Mouse (Mus musculus) liver, embryonic 15.5 days (tissue): ENCODE data around the gene Parl. TPM values are rescaled to one million over a fixed set of nuclear protein-coding genes. Genes with fewer than 3 reads are reported as not detected.

Experiments used
- ATAC-seq: fragments of 200-750 bp; cut with Nextera tagmentation; 2 replicates; pipeline ENCODE4 v1.8.0; 2017; ENCODE audit warnings: moderate number of reproducible peaks, mild to moderate bottlenecking, moderate library complexity; ENCODE audit not compliant: insufficient read depth
- H3K27ac ChIP-seq: fragments of 300-500 bp; sonication (generic); replicated peaks from 2 replicates; pipeline ENCODE4 v1.5.1; 2015; ENCODE audit warnings: mild to moderate bottlenecking, inconsistent platforms
- H3K27me3 ChIP-seq: fragments of 300-500 bp; sonication (generic); 2 replicates; pipeline ENCODE4 v1.6.1; 2015; ENCODE audit warnings: mild to moderate bottlenecking, inconsistent platforms
- H3K36me3 ChIP-seq: fragments of 300-500 bp; sonication (generic); replicated peaks from 2 replicates; pipeline ENCODE4 v1.6.1; 2015; ENCODE audit warnings: moderate library complexity, mild to moderate bottlenecking, inconsistent platforms
- H3K4me1 ChIP-seq: fragments of 300-500 bp; sonication (generic); replicated peaks from 2 replicates; pipeline ENCODE4 v1.6.1; 2015; ENCODE audit warnings: inconsistent platforms
- H3K4me2 ChIP-seq: fragments of 300-500 bp; sonication (generic); 2 replicates; pipeline ENCODE4 v1.6.1; 2015; ENCODE audit warnings: moderate library complexity, mild to moderate bottlenecking, inconsistent platforms
- H3K4me3 ChIP-seq: fragments of 300-500 bp; sonication (generic); replicated peaks from 2 replicates; pipeline ENCODE4 v1.5.1; 2015; ENCODE audit warnings: mild to moderate bottlenecking, inconsistent platforms
- H3K9ac ChIP-seq: fragments of 300-500 bp; sonication (generic); 2 replicates; pipeline ENCODE4 v1.6.1; 2015; ENCODE audit warnings: moderate library complexity, mild to moderate bottlenecking, inconsistent platforms
- H3K9me3 ChIP-seq: fragments of 300-500 bp; sonication (generic); replicated peaks from 2 replicates; pipeline ENCODE4 v1.6.1; 2016; ENCODE audit warnings: inconsistent platforms
- WGBS: fragments of 180-500 bp; shearing (Covaris S2); methylation state at CpG from one replicate; pipeline ENCODE4 v1.1.7; 2015; ENCODE audit warnings: mixed read lengths; ENCODE audit not compliant: insufficient replicate concordance; 5-methylcytosine and 5-hydroxymethylcytosine counted together
- polyA plus RNA-seq: library from polyadenylated mRNA; unstranded; fragments of >200 nt; fragmentation: Nextera tagmentation; extraction: Ambion mirVana; gene quantifications from 2 replicates; pipeline ENCODE4 v1.2.1, GENCODE M21; 2015

The Parl gene
- 35.4 and 37.5 TPM in 2 replicates for polyA plus RNA-seq

DNA sequence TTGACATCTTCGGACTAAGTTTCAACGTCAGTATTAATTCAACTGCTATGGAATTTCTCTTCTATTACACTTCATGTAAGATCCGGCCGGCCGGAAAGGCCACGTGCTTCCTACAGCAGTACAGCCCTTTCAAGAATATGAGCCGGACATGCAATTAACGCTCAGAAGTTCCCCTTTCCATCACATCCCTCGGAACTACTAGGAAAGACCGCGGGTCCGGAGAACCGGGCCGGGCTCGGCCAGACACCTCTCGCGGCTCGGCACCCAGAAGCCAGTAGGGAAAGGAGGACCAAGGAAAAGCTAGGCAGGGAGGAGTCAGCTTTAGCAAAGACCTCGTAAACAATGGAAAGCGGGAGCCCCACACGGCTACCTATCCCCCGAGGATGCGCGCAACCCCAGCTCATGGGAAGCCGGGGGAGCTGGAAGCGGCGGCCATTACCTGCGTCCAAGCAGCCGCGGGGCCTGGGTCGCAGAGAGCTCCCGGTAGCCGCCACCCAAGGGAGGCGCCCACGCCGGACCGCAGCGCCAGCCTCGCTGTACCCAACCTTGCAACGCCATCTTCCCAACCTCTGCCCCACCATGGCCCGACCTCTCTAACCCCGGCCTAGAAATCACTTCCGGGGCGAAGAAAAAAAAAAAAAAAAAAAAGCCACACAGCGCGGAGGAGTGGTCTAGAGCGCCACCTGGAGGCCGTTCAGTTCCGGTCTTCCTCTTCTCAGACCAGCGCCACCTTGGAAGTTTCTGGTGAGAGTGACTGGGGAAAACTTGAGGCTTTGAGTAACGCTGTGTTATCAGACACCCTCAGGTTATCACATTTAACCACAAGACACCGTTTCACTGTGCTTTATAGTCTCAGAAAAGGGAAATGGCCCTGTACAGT lies at the start of gene Parl:
Gene Parl (minus strand): TSS at position 618 of the 880 bp plus-strand sequence.
- Histone ChIP-seq H3K4me2 (peak within 1 kb of the TSS; percentile 75), H3K9me3 (no peaks in the 10 kb centered on the region), H3K27me3 (no peaks in the 10 kb centered on the region), H3K4me3 (peak within 1 kb of the TSS; percentile 80), H3K4me1 (peaks cover 24% of the 10 kb centered on the region), H3K27ac (peak within 1 kb of the TSS; percentile 58), H3K9ac (peak within 1 kb of the TSS; percentile 75), H3K36me3 (peaks cover 10% of the 10 kb centered on the region)
- ATAC-seq: peak; percentile 91
- WGBS: under 1% methylated on average over 52 of the region's 52 CpGs

DNA sequence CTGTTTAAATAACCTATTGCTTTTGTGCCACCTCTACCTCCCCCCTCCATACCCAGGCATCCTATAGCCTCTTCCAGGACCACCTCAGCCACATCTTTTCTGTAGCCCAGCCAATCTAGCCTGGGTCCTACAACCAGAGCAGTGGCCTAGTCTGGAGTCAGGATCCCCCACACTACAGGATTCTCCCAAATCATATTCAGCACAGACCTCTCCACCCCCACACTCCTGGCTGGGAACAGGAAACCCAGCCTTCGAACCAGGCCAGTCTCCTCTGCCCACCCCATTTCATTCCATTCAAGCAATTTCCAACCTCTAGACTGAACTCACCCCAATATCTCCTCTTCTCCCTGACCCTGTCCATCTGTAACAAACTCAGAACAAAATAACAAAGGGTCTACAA lies 43.3 kb upstream of the Parl start:
- H3K36me3 ChIP-seq: peaks cover 22% of the 10 kb centered on the region
- H3K4me1 ChIP-seq: no peaks in the 10 kb centered on the region
- WGBS: 77% methylated on average over 1 of the region's 1 CpGs
- H3K9me3 ChIP-seq: no peaks in the 10 kb centered on the region
- H3K27me3 ChIP-seq: no peaks in the 10 kb centered on the region
- no peak for ATAC-seq
- no peak overlapping the region for H3K4me3 ChIP-seq
- no peak overlapping the region for H3K27ac ChIP-seq
- H3K4me2 ChIP-seq: no peak overlapping the region
- H3K9ac ChIP-seq: no peak overlapping the region

DNA sequence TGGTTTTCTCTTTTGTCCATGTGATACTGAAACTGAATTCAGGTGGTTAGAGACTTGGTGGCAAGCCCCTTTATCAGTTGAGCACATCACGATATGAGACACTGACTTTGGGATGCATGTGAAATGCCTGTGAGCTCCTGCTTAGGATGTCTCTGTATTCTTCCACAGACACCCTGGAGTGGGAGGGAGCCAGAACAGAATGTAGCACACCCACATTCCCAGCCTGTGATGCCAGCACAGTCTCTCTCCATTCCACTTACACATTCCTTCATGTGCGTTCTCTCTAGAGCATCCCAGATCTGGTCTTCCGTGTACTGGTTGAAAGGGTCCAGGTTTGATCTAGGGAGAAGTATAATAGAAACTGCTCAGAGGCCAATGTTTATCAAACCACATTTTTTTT lies 36.4 kb upstream of the Parl start:
- H3K27me3 ChIP-seq: no peaks in the 10 kb centered on the region
- no peak overlapping the region for H3K27ac ChIP-seq
- H3K4me3 ChIP-seq: no peak overlapping the region
- no peaks in the 10 kb centered on the region for H3K9me3 ChIP-seq
- H3K4me2 ChIP-seq: no peak overlapping the region
- peaks cover 35% of the 10 kb centered on the region for H3K36me3 ChIP-seq
- H3K4me1 ChIP-seq: no peaks in the 10 kb centered on the region
- 89% methylated on average over 3 of the region's 3 CpGs for WGBS
- no peak overlapping the region for H3K9ac ChIP-seq
- no peak for ATAC-seq

DNA sequence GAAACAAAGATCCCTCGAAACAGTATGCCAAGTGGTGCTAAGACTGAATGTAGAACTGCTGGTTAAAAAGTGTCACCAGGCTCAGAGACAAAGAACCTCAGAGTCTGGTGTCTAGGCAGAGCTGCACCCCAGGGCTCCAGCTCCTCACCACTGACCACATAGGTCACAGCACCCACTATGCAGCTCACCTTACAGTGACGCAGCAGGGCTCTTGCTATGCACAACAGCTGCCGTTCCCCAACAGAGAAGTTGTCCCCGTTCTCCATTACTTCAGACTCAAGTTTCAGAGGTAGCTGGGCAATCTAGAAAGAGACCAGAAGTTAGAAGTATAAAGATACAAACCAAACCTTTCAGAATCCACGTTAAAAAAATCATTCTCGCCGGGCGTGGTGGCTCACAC lies 32.7 kb upstream of the Parl start:
- no peak for ATAC-seq
- Histone ChIP-seq H3K27ac (no peak overlapping the region), H3K9ac (no peak overlapping the region), H3K4me1 (no peaks in the 10 kb centered on the region), H3K36me3 (peaks cover 55% of the 10 kb centered on the region), H3K4me2 (no peak overlapping the region), H3K4me3 (no peak overlapping the region), H3K27me3 (no peaks in the 10 kb centered on the region), H3K9me3 (no peaks in the 10 kb centered on the region)
- WGBS: 83% methylated on average over 8 of the region's 8 CpGs

DNA sequence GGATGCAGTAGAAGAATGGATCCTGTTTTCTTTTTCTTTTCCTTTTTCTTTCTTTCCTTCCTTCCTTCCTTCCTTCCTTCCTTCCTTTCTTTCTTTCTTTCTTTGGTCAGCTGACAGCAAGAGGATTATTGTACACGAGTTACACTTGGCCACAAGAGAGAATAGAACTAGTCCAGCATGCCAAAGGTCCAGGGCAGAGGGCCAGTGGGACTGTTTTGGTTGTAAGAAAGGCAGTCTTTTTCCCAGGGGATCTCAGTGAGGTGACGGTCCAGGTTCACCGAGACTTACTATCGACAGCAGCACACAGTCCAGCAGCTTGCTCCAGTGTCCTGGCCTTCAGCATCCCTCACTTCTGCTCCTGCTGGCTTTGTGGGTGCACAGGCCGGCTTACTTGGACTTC lies 26.1 kb upstream of the Parl start:
- Histone ChIP-seq H3K27me3 (no peaks in the 10 kb centered on the region), H3K36me3 (peaks cover 23% of the 10 kb centered on the region), H3K4me1 (no peaks in the 10 kb centered on the region), H3K9ac (no peak overlapping the region), H3K4me3 (no peak overlapping the region), H3K9me3 (no peaks in the 10 kb centered on the region), H3K4me2 (no peak overlapping the region), H3K27ac (no peak overlapping the region)
- ATAC-seq: no peak
- WGBS: 75% methylated on average over 5 of the region's 5 CpGs

DNA sequence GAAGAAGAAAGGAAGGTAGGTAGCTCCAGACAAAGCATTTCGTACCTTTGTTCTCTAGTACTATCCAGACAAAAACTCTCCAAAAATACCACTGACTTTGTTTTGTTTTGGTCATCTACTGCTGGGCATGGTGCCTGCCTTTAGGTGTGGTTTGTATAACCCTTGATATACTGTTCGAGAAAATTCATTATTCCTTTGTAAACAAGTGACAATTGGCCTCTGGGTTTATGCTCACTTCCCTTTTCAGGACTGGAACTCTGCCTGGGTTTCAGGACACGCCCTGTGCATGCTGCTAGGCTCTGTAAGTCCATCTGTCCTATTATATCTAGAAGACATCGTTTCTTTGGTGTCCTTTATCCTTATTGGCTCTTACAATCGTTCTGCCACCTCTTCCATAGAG lies 23.1 kb upstream of the Parl start, which contains the start of gene Cyp2ab1:
Gene Cyp2ab1 (minus strand): TSS at position 119 of the 400 bp plus-strand sequence.
- H3K9ac ChIP-seq: no peak within 1 kb of the TSS
- H3K27ac ChIP-seq: no peak within 1 kb of the TSS
- no peaks in the 10 kb centered on the region for H3K9me3 ChIP-seq
- H3K4me3 ChIP-seq: no peak within 1 kb of the TSS
- H3K36me3 ChIP-seq: 0 out of 2 replicates have a peak, but pooled peaks cover 6% of the 10 kb centered on the region
- H3K27me3 ChIP-seq: no peaks in the 10 kb centered on the region
- no peaks in the 10 kb centered on the region for H3K4me1 ChIP-seq
- 38% methylated on average over 5 of the region's 5 CpGs for WGBS
- no peak for ATAC-seq
- no peak within 1 kb of the TSS for H3K4me2 ChIP-seq

DNA sequence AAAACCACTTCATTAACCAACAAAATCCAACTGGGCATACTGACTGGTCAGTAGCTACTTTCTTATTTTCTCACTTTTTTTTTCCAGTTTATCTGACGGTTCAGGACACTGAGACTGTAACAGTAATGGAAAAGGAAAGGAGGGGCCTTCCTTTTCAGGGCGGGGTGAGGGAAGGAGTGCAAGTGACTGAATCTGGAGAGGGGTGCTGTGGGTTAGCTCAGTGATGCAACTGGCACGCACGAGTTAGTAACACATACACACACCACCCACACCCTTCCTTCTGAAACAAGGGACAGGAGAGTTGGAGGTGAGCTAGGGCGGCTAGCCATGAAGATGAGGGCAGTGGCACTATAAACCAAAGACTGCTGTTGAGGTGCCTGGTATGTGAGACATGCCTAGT lies 21.7 kb upstream of the Parl start:
- no peak for ATAC-seq
- Histone ChIP-seq H3K9ac (no peak overlapping the region), H3K36me3 (no peaks in the 10 kb centered on the region), H3K4me1 (no peaks in the 10 kb centered on the region), H3K27me3 (no peaks in the 10 kb centered on the region), H3K4me2 (no peak overlapping the region), H3K4me3 (no peak overlapping the region), H3K27ac (no peak overlapping the region), H3K9me3 (no peaks in the 10 kb centered on the region)
- WGBS: 41% methylated on average over 5 of the region's 5 CpGs

DNA sequence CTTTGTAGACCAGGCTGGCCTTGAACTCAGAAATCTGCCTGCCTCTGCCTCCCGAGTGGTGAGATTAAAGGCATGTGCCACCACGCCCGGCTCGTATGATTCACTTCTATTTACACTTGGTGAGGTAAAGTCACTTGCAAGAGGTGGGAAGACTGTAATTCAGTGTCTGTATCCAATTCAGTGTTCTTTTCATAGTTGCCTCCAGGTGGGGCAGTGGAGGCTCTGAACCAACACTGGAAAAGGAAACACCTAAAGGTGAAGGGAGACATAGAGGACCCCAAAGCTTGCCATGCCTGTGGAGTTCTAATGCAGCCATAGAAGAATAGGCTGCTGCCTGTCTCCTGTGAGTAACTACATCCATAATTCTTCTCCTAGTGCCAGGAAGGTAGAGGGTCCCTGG lies 20.1 kb upstream of the Parl start:
- Histone ChIP-seq H3K27me3 (no peaks in the 10 kb centered on the region), H3K9me3 (no peaks in the 10 kb centered on the region), H3K4me1 (no peaks in the 10 kb centered on the region), H3K4me2 (no peak overlapping the region), H3K27ac (no peak overlapping the region), H3K36me3 (no peaks in the 10 kb centered on the region), H3K9ac (no peak overlapping the region), H3K4me3 (no peak overlapping the region)
- WGBS: 66% methylated on average over 4 of the region's 4 CpGs
- no peak for ATAC-seq

DNA sequence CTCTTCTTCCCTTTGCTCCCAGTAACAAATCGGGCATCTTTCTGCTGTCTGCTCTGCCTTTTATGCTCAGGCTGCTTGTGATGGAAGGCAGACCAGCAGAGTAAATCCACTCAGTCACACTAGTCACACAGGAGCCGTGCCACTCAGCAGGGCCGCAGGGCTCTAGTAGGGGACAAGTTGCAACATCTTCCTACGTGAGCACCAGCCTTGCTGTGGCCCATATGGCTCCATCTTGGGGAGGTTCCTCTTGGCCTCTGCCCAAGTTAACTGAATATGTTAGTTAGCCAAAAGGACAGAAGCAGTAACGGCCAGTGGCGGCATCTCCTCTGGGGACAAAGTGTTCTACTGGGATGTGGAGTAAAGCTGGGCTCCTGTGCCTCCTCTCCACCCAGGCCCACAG lies 14.6 kb upstream of the Parl start:
- WGBS: 62% methylated on average over 6 of the region's 6 CpGs
- Histone ChIP-seq H3K36me3 (no peaks in the 10 kb centered on the region), H3K9me3 (no peaks in the 10 kb centered on the region), H3K4me2 (no peak overlapping the region), H3K4me1 (no peaks in the 10 kb centered on the region), H3K27me3 (no peaks in the 10 kb centered on the region), H3K4me3 (no peak overlapping the region), H3K27ac (no peak overlapping the region), H3K9ac (no peak overlapping the region)
- ATAC-seq: no peak

DNA sequence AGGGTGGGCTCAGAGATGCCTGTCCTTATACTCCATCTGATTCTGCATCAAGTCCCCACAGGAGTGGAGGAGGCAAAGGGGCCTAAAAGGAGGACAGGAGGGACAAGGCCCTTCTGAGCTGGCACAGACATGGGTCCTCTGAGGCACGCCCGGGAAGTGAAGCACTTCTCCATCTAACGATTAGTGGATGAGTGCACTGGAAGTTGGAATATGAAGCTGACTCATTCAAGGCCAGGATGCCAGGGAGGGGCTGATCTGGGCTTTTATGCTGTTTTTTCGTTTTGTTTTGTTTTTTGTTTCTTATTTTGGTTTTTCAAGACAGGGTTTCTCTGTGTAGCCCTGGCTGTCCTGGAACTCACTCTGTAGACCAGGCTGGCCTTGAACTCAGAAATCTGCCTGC lies 13.1 kb upstream of the Parl start:
- H3K9ac ChIP-seq: no peak overlapping the region
- WGBS: 60% methylated on average over 4 of the region's 4 CpGs
- no peak overlapping the region for H3K4me2 ChIP-seq
- H3K27ac ChIP-seq: no peak overlapping the region
- no peak for ATAC-seq
- no peaks in the 10 kb centered on the region for H3K4me1 ChIP-seq
- H3K4me3 ChIP-seq: no peak overlapping the region
- H3K9me3 ChIP-seq: no peaks in the 10 kb centered on the region
- H3K36me3 ChIP-seq: no peaks in the 10 kb centered on the region
- no peaks in the 10 kb centered on the region for H3K27me3 ChIP-seq

DNA sequence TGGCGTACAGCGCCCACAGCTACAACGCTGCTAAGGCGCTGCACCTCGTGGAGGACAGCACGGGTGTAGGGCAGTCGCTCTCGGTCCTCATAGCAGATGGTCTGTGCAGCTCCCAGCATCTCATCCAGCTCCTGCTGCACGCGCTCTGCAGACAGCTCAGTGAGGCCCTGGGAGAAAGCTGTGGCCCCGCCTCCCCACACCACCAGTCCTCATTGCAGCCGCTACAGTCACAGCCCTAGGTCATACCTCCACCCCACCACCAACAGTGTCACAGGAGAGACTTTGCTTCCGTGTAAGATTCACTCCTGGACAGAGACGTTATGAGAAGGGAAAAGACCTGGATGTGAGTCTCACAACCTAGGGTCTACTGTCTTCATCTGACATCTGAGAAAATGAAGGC lies 10.1 kb upstream of the Parl start:
- Histone ChIP-seq H3K27me3 (no peaks in the 10 kb centered on the region), H3K9me3 (no peaks in the 10 kb centered on the region), H3K4me1 (no peaks in the 10 kb centered on the region), H3K4me2 (no peak overlapping the region), H3K36me3 (no peaks in the 10 kb centered on the region), H3K27ac (no peak overlapping the region), H3K4me3 (no peak overlapping the region), H3K9ac (no peak overlapping the region)
- WGBS: 68% methylated on average over 14 of the region's 14 CpGs
- no peak for ATAC-seq

DNA sequence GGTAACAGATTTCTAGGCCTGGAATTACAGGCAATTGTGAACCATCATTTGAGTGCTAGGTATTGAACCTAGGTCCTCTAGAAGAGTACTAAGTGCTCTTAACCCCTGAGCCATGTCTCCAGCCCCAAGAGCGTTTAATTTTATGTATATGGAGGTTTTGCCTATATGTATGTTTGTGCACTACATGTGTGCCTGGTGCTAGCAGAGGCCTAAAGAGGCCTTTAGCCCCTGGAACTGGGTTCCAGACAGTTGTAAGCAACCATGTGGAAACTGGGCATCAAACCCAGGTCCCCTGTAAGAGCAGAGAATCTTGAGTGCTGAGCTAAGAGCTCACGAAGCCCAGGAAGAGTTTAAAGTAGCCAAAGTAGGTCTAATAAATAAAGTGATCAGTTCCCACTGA lies 2.1 kb downstream of the Parl start:
- H3K36me3 ChIP-seq: peaks cover 25% of the 10 kb centered on the region
- no peak overlapping the region for H3K4me2 ChIP-seq
- no peak overlapping the region for H3K9ac ChIP-seq
- H3K4me1 ChIP-seq: peaks cover 24% of the 10 kb centered on the region
- WGBS: 82% methylated on average over 2 of the region's 2 CpGs
- no peaks in the 10 kb centered on the region for H3K9me3 ChIP-seq
- H3K4me3 ChIP-seq: no peak overlapping the region
- no peak overlapping the region for H3K27ac ChIP-seq
- ATAC-seq: no peak
- H3K27me3 ChIP-seq: no peaks in the 10 kb centered on the region
